Mouse (Mus musculus) midbrain, embryonic 11.5 days (tissue): ENCODE data around the gene N4bp3. TPM values are rescaled to one million over a fixed set of nuclear protein-coding genes. Genes with fewer than 3 reads are reported as not detected.
"Not testable (repeated sequence)": the region's sequence is repeated elsewhere in the genome, so short reads cannot be mapped to it uniquely, and the experiment has no call there.

Experiments used
- ATAC-seq: fragments of 200-750 bp; cut with Nextera tagmentation; 2 replicates; pipeline ENCODE4 v1.8.0; 2017; ENCODE audit warnings: moderate TSS enrichment, moderate library complexity; ENCODE audit not compliant: low FRiP score
- DNase-seq: peaks from one replicate; pipeline ENCODE4 v3.0.0; 2015; ENCODE audit warnings: low spot score; ENCODE audit errors: missing footprints
- H3K27ac ChIP-seq: fragments of 300-500 bp; sonication (generic); 2 replicates; pipeline ENCODE4 v1.5.1; 2014; ENCODE audit warnings: low read depth, low read length
- H3K27me3 ChIP-seq: fragments of 300-500 bp; sonication (generic); 2 replicates; pipeline ENCODE4 v1.6.1; 2014; ENCODE audit warnings: mild to moderate bottlenecking, low read length, moderate library complexity, mixed read lengths; ENCODE audit not compliant: control insufficient read depth, insufficient read depth
- H3K36me3 ChIP-seq: fragments of 300-500 bp; sonication (generic); 2 replicates; pipeline ENCODE4 v1.6.1; 2014; ENCODE audit warnings: mild to moderate bottlenecking, low read length, moderate library complexity, mixed read lengths; ENCODE audit not compliant: control insufficient read depth, insufficient read depth
- H3K4me1 ChIP-seq: fragments of 300-500 bp; sonication (generic); 2 replicates; pipeline ENCODE4 v1.6.1; 2014; ENCODE audit warnings: low read length; ENCODE audit not compliant: control insufficient read depth, insufficient read depth
- H3K4me2 ChIP-seq: fragments of 300-500 bp; sonication (generic); 2 replicates; pipeline ENCODE4 v1.6.1; 2014; ENCODE audit warnings: mild to moderate bottlenecking, moderate library complexity
- H3K4me3 ChIP-seq: fragments of 300-500 bp; sonication (generic); 2 replicates; pipeline ENCODE4 v1.5.1; 2014; ENCODE audit warnings: low read depth, low read length
- H3K9ac ChIP-seq: fragments of 300-500 bp; sonication (generic); 2 replicates; pipeline ENCODE4 v1.6.1; 2014; ENCODE audit warnings: low read length
- H3K9me3 ChIP-seq: fragments of 300-500 bp; sonication (generic); 2 replicates; pipeline ENCODE4 v1.6.1; 2016; ENCODE audit warnings: low read length; ENCODE audit not compliant: control insufficient read depth
- WGBS: fragments of 180-500 bp; shearing (Covaris S2); extraction: QIAGEN DNeasy Blood & Tissue Kit; methylation state at CpG from one replicate; pipeline ENCODE4 v1.1.7; 2014; 5-methylcytosine and 5-hydroxymethylcytosine counted together
- polyA plus RNA-seq: library from polyadenylated mRNA; unstranded; fragments of >200 nt; fragmentation: Nextera tagmentation; extraction: Ambion mirVana; gene quantifications from 2 replicates; pipeline ENCODE4 v1.2.1, GENCODE M21; 2014

Gene N4bp3
- 6.3 and 9.2 TPM in 2 replicates for polyA plus RNA-seq

GRCm38 (mm10) chr11:51650691-51651515 is at the start of gene N4bp3, which contains the start of gene D930048N14Rik:
TSS of gene N4bp3 (minus strand) at chr11:51650842.
TSS of gene D930048N14Rik (plus strand) at chr11:51650954.
- Histone ChIP-seq H3K36me3 (no peaks in the 10 kb centered on the region), H3K27ac (no peak within 1 kb of the TSS), H3K4me3 (peak within 1 kb of the TSS; percentile 53), H3K27me3 (peaks cover 10% of the 10 kb centered on the region), H3K9me3 (no peaks in the 10 kb centered on the region), H3K4me2 (peak within 1 kb of the TSS; percentile 94), H3K4me1 (peaks cover 34% of the 10 kb centered on the region), H3K9ac (peak within 1 kb of the TSS; percentile 74)
- peak; percentile 94 for DNase-seq
- 1% methylated on average over 54 of the region's 70 CpGs for WGBS
- peak; percentile 66 for ATAC-seq

- ATAC-seq (no peak), DNase-seq (no peak)
- no peaks in the 10 kb centered on the region for H3K27me3 ChIP-seq
- no peak overlapping the region for H3K4me2 ChIP-seq
- H3K9ac ChIP-seq, result no peak overlapping the region
- no peak overlapping the region for H3K27ac ChIP-seq
- H3K4me1 ChIP-seq, result no peaks in the 10 kb centered on the region
- H3K9me3 ChIP-seq, result no peaks in the 10 kb centered on the region
- no peak overlapping the region for H3K4me3 ChIP-seq
- peaks cover 4% of the 10 kb centered on the region; the same call in 1 of the 2 replicates for H3K36me3 ChIP-seq
- WGBS, result 96% methylated on average over 3 of the region's 3 CpGs
Observed at GRCm38 (mm10) chr11:51694984-51695383, 44.3 kb upstream of the N4bp3 start.

GRCm38 (mm10) chr11:51690597-51690996 is 40.0 kb upstream of the N4bp3 start:
- not testable (repeated sequence) for H3K27ac ChIP-seq, H3K27me3 ChIP-seq, H3K9ac ChIP-seq, H3K36me3 ChIP-seq, DNase-seq, H3K4me1 ChIP-seq, ATAC-seq, H3K4me2 ChIP-seq, H3K9me3 ChIP-seq, H3K4me3 ChIP-seq
- 92% methylated on average over 1 of the region's 3 CpGs for WGBS

- no peaks in the 10 kb centered on the region for H3K9me3 ChIP-seq
- H3K4me1 ChIP-seq, result peaks cover 5% of the 10 kb centered on the region
- H3K4me3 ChIP-seq, result peak overlapping the region; percentile 67
- no peaks in the 10 kb centered on the region for H3K36me3 ChIP-seq
- no peak for DNase-seq
- peak overlapping the region; percentile 90 for H3K27ac ChIP-seq
- 21% methylated on average over 6 of the region's 6 CpGs for WGBS
- H3K9ac ChIP-seq, result peak overlapping the region; percentile 73
- ATAC-seq, result no peak
- no peaks in the 10 kb centered on the region for H3K27me3 ChIP-seq
- peak overlapping the region; percentile 66 for H3K4me2 ChIP-seq
Observed at GRCm38 (mm10) chr11:51689343-51689742, 38.7 kb upstream of the N4bp3 start.

- under 1% methylated on average over 60 of the region's 60 CpGs for WGBS
- ATAC-seq, result peak; percentile 99
- Histone ChIP-seq H3K4me1 (peaks cover 5% of the 10 kb centered on the region), H3K9me3 (no peaks in the 10 kb centered on the region), H3K27ac (peak within 1 kb of the TSS; percentile 90), H3K36me3 (no peaks in the 10 kb centered on the region), H3K4me2 (peak within 1 kb of the TSS; percentile 79), H3K4me3 (peak within 1 kb of the TSS; percentile 67), H3K9ac (peak within 1 kb of the TSS; percentile 90), H3K27me3 (no peaks in the 10 kb centered on the region)
- DNase-seq, result peak; percentile 100
Observed at GRCm38 (mm10) chr11:51688330-51689328, 38.0 kb upstream of the N4bp3 start, which contains the start of gene 0610009B22Rik. TSS of gene 0610009B22Rik (minus strand) at chr11:51688874.

GRCm38 (mm10) chr11:51681976-51682374 is 31.3 kb upstream of the N4bp3 start:
- Histone ChIP-seq H3K4me1 (no peaks in the 10 kb centered on the region), H3K27ac (no peak overlapping the region), H3K4me2 (no peak overlapping the region), H3K9me3 (no peaks in the 10 kb centered on the region), H3K36me3 (no peaks in the 10 kb centered on the region), H3K9ac (no peak overlapping the region), H3K27me3 (no peaks in the 10 kb centered on the region), H3K4me3 (no peak overlapping the region)
- 42% methylated on average over 8 of the region's 8 CpGs for WGBS
- ATAC-seq (no peak), DNase-seq (no peak)

GRCm38 (mm10) chr11:51681324-51681975 is 30.8 kb upstream of the N4bp3 start:
- no peak overlapping the region for H3K4me2 ChIP-seq
- H3K4me1 ChIP-seq, result no peaks in the 10 kb centered on the region
- DNase-seq (peak; percentile 95), ATAC-seq (no peak)
- H3K9ac ChIP-seq, result no peak overlapping the region
- H3K4me3 ChIP-seq, result no peak overlapping the region
- no peak overlapping the region for H3K27ac ChIP-seq
- no peaks in the 10 kb centered on the region for H3K9me3 ChIP-seq
- no peaks in the 10 kb centered on the region for H3K27me3 ChIP-seq
- 33% methylated on average over 13 of the region's 13 CpGs for WGBS
- H3K36me3 ChIP-seq, result no peaks in the 10 kb centered on the region

- H3K27ac ChIP-seq, result no peak overlapping the region
- 81% methylated on average over 3 of the region's 3 CpGs for WGBS
- DNase-seq (no peak), ATAC-seq (no peak)
- no peaks in the 10 kb centered on the region for H3K9me3 ChIP-seq
- no peaks in the 10 kb centered on the region for H3K27me3 ChIP-seq
- H3K4me1 ChIP-seq, result no peaks in the 10 kb centered on the region
- H3K4me2 ChIP-seq, result no peak overlapping the region
- H3K36me3 ChIP-seq, result no peaks in the 10 kb centered on the region
- H3K9ac ChIP-seq, result no peak overlapping the region
- H3K4me3 ChIP-seq, result no peak overlapping the region
Observed at GRCm38 (mm10) chr11:51679466-51679865, 28.8 kb upstream of the N4bp3 start.
